Mouse (Mus musculus) midbrain, embryonic 12.5 days (tissue): ENCODE data around the gene Ptprcap. TPM values are rescaled to one million over a fixed set of nuclear protein-coding genes. Genes with fewer than 3 reads are reported as not detected.

Source experiments
- ATAC-seq: fragments of 200-750 bp; cut with Nextera tagmentation; 2 replicates; pipeline ENCODE4 v1.8.0; 2017; ENCODE audit warnings: low read depth, moderate TSS enrichment, moderate library complexity; ENCODE audit not compliant: low FRiP score
- H3K27ac ChIP-seq: fragments of 300-500 bp; sonication (generic); replicated peaks from 2 replicates; pipeline ENCODE4 v1.5.1; 2016; ENCODE audit warnings: mild to moderate bottlenecking
- H3K27me3 ChIP-seq: fragments of 300-500 bp; sonication (generic); 2 replicates; pipeline ENCODE4 v1.6.1; 2016; ENCODE audit warnings: mild to moderate bottlenecking
- H3K36me3 ChIP-seq: fragments of 300-500 bp; sonication (generic); 2 replicates; pipeline ENCODE4 v1.6.1; 2016
- H3K4me1 ChIP-seq: fragments of 300-500 bp; sonication (generic); 2 replicates; pipeline ENCODE4 v1.6.1; 2016
- H3K4me2 ChIP-seq: fragments of 300-500 bp; sonication (generic); replicated peaks from 2 replicates; pipeline ENCODE4 v1.6.1; 2016; ENCODE audit warnings: mild to moderate bottlenecking, moderate library complexity
- H3K4me3 ChIP-seq: fragments of 300-500 bp; sonication (generic); 2 replicates; pipeline ENCODE4 v1.5.1; 2016; ENCODE audit warnings: mild to moderate bottlenecking
- H3K9ac ChIP-seq: fragments of 300-500 bp; sonication (generic); replicated peaks from 2 replicates; pipeline ENCODE4 v1.6.1; 2016; ENCODE audit warnings: mild to moderate bottlenecking, moderate library complexity
- H3K9me3 ChIP-seq: fragments of 300-500 bp; sonication (generic); 2 replicates; pipeline ENCODE4 v1.6.1; 2016; ENCODE audit warnings: mild to moderate bottlenecking
- WGBS: fragments of 180-500 bp; shearing (Covaris S2); methylation state at CpG from one replicate; pipeline ENCODE4 v1.1.7; 2016; 5-methylcytosine and 5-hydroxymethylcytosine counted together
- polyA plus RNA-seq: library from polyadenylated mRNA; unstranded; fragments of >200 nt; fragmentation: Nextera tagmentation; extraction: Ambion mirVana; gene quantifications from 2 replicates; pipeline ENCODE4 v1.2.1, GENCODE M21; 2016

The Ptprcap gene
- polyA plus RNA-seq, 1 experiment from 2014 or later: 0.42 TPM

- Histone ChIP-seq H3K9me3 (no peaks in the 10 kb centered on the region), H3K36me3 (peaks cover 30% of the 10 kb centered on the region), H3K9ac (no peak overlapping the region; the same call in 1 of the 2 replicates), H3K27ac (no peak overlapping the region), H3K27me3 (no peaks in the 10 kb centered on the region), H3K4me3 (no peak overlapping the region), H3K4me1 (peaks cover 22% of the 10 kb centered on the region), H3K4me2 (no peak overlapping the region)
- ATAC-seq: no peak
- 90% methylated on average over 22 of the region's 22 CpGs for WGBS
Observed at GRCm38 (mm10) chr19:4150567-4151487, 2.6 kb upstream of the Ptprcap start.

- H3K36me3 ChIP-seq: peaks cover 37% of the 10 kb centered on the region
- H3K4me2 ChIP-seq: no peak overlapping the region
- ATAC-seq: no peak
- no peaks in the 10 kb centered on the region for H3K9me3 ChIP-seq
- peaks cover 22% of the 10 kb centered on the region for H3K4me1 ChIP-seq
- no peak overlapping the region for H3K9ac ChIP-seq
- no peak overlapping the region for H3K27ac ChIP-seq
- 74% methylated on average over 5 of the region's 5 CpGs for WGBS
- no peaks in the 10 kb centered on the region for H3K27me3 ChIP-seq
- H3K4me3 ChIP-seq: no peak overlapping the region
Observed at GRCm38 (mm10) chr19:4151488-4151860, 1.9 kb upstream of the Ptprcap start.

- WGBS: 93% methylated on average over 5 of the region's 5 CpGs
- H3K4me1 ChIP-seq: peaks cover 22% of the 10 kb centered on the region
- no peak overlapping the region for H3K27ac ChIP-seq
- no peak overlapping the region for H3K9ac ChIP-seq
- ATAC-seq: no peak
- H3K4me2 ChIP-seq: no peak overlapping the region
- no peak overlapping the region for H3K4me3 ChIP-seq
- no peaks in the 10 kb centered on the region for H3K9me3 ChIP-seq
- no peaks in the 10 kb centered on the region for H3K27me3 ChIP-seq
- peaks cover 41% of the 10 kb centered on the region for H3K36me3 ChIP-seq
Observed at GRCm38 (mm10) chr19:4151898-4152297, 1.5 kb upstream of the Ptprcap start.

- 87% methylated on average over 8 of the region's 8 CpGs for WGBS
- Histone ChIP-seq H3K4me3 (no peak overlapping the region), H3K4me1 (peaks cover 21% of the 10 kb centered on the region), H3K27ac (no peak overlapping the region), H3K36me3 (peaks cover 48% of the 10 kb centered on the region), H3K9ac (no peak overlapping the region), H3K9me3 (no peaks in the 10 kb centered on the region), H3K4me2 (no peak overlapping the region), H3K27me3 (no peaks in the 10 kb centered on the region)
- ATAC-seq: no peak
Observed at GRCm38 (mm10) chr19:4152445-4153231, 766 bp upstream of the Ptprcap start.

- H3K27ac ChIP-seq: no peak overlapping the region
- 78% methylated on average over 13 of the region's 13 CpGs for WGBS
- H3K27me3 ChIP-seq: no peaks in the 10 kb centered on the region
- peaks cover 68% of the 10 kb centered on the region for H3K36me3 ChIP-seq
- H3K4me3 ChIP-seq: no peak overlapping the region
- no peak for ATAC-seq
- no peak overlapping the region for H3K9ac ChIP-seq
- H3K4me2 ChIP-seq: no peak overlapping the region
- H3K9me3 ChIP-seq: no peaks in the 10 kb centered on the region
- H3K4me1 ChIP-seq: peaks cover 5% of the 10 kb centered on the region
Observed at GRCm38 (mm10) chr19:4154437-4155222, 1.2 kb downstream of the Ptprcap start.

GRCm38 (mm10) chr19:4155223-4156072 lies 2.0 kb downstream of the Ptprcap start:
- WGBS: 73% methylated on average over 6 of the region's 6 CpGs
- no peaks in the 10 kb centered on the region for H3K9me3 ChIP-seq
- no peaks in the 10 kb centered on the region for H3K27me3 ChIP-seq
- no peaks in the 10 kb centered on the region; the same call in 1 of the 2 replicates for H3K4me1 ChIP-seq
- no peak for ATAC-seq
- peaks cover 68% of the 10 kb centered on the region for H3K36me3 ChIP-seq
- H3K9ac ChIP-seq: no peak overlapping the region
- H3K27ac ChIP-seq: peak overlapping the region; percentile 43; the same call in 1 of the 2 replicates
- H3K4me2 ChIP-seq: no peak overlapping the region
- H3K4me3 ChIP-seq: no peak overlapping the region

GRCm38 (mm10) chr19:4156073-4156579 lies 2.7 kb downstream of the Ptprcap start:
- peaks cover 67% of the 10 kb centered on the region for H3K36me3 ChIP-seq
- H3K4me1 ChIP-seq: no peaks in the 10 kb centered on the region; the same call in 1 of the 2 replicates
- 0 out of 2 replicates have a peak overlapping the region, but pooled peaks have one; percentile 0 for H3K9ac ChIP-seq
- no peaks in the 10 kb centered on the region for H3K9me3 ChIP-seq
- no peak overlapping the region for H3K4me2 ChIP-seq
- no peak overlapping the region for H3K4me3 ChIP-seq
- no peak overlapping the region for H3K27ac ChIP-seq
- 74% methylated on average over 20 of the region's 20 CpGs for WGBS
- H3K27me3 ChIP-seq: no peaks in the 10 kb centered on the region
- ATAC-seq: no peak

- Histone ChIP-seq H3K4me2 (no peak overlapping the region), H3K27me3 (no peaks in the 10 kb centered on the region), H3K27ac (no peak overlapping the region), H3K9ac (no peak overlapping the region), H3K4me1 (no peaks in the 10 kb centered on the region; the same call in 1 of the 2 replicates), H3K4me3 (no peak overlapping the region), H3K9me3 (no peaks in the 10 kb centered on the region), H3K36me3 (peaks cover 69% of the 10 kb centered on the region)
- 89% methylated on average over 12 of the region's 12 CpGs for WGBS
- ATAC-seq: no peak
Observed at GRCm38 (mm10) chr19:4156771-4157170, 3.4 kb downstream of the Ptprcap start.

GRCm38 (mm10) chr19:4159049-4159448 lies 5.6 kb downstream of the Ptprcap start:
- Histone ChIP-seq H3K4me1 (peaks cover 14% of the 10 kb centered on the region), H3K36me3 (peaks cover 54% of the 10 kb centered on the region), H3K4me3 (no peak overlapping the region), H3K27me3 (no peaks in the 10 kb centered on the region), H3K9me3 (no peaks in the 10 kb centered on the region), H3K9ac (no peak overlapping the region), H3K4me2 (no peak overlapping the region), H3K27ac (no peak overlapping the region)
- ATAC-seq: no peak
- 97% methylated on average over 8 of the region's 8 CpGs for WGBS

GRCm38 (mm10) chr19:4162646-4163542 lies 9.5 kb downstream of the Ptprcap start, which contains the start of gene Rps6kb2:
Rps6kb2 (minus strand) TSS chr19:4163354.
- peak within 1 kb of the TSS; percentile 69 for H3K4me3 ChIP-seq
- H3K36me3 ChIP-seq: peaks cover 30% of the 10 kb centered on the region
- H3K9ac ChIP-seq: peak within 1 kb of the TSS; percentile 84
- WGBS: 7% methylated on average over 42 of the region's 42 CpGs
- no peaks in the 10 kb centered on the region for H3K27me3 ChIP-seq
- H3K9me3 ChIP-seq: no peaks in the 10 kb centered on the region
- peak; percentile 90 for ATAC-seq
- peak within 1 kb of the TSS; percentile 95 for H3K4me2 ChIP-seq
- peaks cover 14% of the 10 kb centered on the region for H3K4me1 ChIP-seq
- H3K27ac ChIP-seq: peak within 1 kb of the TSS; percentile 78
